Mouse (Mus musculus) lung, adult 2 months (tissue): Measurements from ENCODE around the gene Tceal5.

ENCODE experiments used
- CTCF ChIP-seq: fragments of 200-500 bp; IDR thresholded peaks from 2 replicates; pipeline ENCODE4 v1.5.1; 2011; ENCODE audit warnings: mild to moderate bottlenecking, low read length, control low read depth; ENCODE audit not compliant: insufficient read depth
- POLR2A ChIP-seq: fragments of 200-500 bp; IDR thresholded peaks from 2 replicates; pipeline ENCODE4 v1.6.1; 2011; ENCODE audit warnings: low read depth, mild to moderate bottlenecking, control low read depth, low read length, borderline replicate concordance; ENCODE audit errors: extremely low read depth

- TF ChIP-seq CTCF (no peak), POLR2A (no peak)
Observed at GRCm38 (mm10) chrX:136196873-136197272, 6.8 kb downstream of the Tceal5 start.
